Mouse (Mus musculus): ENCODE data around the gene Rbm38.
A peak's percentile ranks its signal among the peaks of the same experiment; 100 is the strongest.

Gene Rbm38

DNA sequence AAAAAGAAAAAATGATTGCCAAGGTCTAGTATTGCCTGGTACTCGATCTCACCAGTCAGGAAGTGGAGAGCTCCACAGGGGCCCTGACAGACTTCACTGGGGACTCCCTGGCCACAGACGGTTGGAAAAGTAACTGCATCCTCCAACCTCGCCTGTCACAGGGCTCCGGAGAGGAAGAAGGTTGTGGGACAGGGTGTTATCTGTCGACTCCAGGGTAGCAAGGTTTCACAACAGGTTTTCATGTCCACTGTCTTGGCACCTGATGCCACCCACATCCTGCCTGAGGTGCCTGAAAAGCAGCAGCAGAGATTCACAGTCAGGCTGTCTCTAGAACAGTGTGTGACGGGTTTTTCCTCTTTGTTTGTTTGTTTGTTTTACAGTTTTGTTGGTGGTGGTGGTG, 2.4 kb upstream of the Rbm38 start:
- DNase-seq, result no peak

DNA sequence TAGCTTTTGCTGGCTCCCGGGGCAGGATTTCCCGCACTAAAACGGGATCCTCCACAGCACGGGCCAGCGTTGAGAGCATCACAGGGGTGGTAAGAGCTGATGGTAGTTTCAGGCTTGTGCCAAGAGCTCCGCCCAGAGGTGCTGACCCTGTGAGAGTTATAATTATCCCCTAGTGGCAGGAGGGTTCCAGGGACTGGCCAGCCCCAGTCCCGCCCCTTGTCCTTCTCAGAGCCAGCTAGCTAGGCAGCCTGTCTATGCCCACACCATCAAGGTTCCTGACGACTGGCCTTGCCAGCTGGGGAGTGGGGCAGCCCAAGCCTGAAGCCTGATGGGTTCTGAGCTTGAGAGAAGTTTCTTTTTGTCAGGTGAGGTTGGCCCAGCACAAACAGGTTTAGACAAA, 1.7 kb upstream of the Rbm38 start:
- peak in 1 of 2 experiments; percentile 42 for DNase-seq

DNA sequence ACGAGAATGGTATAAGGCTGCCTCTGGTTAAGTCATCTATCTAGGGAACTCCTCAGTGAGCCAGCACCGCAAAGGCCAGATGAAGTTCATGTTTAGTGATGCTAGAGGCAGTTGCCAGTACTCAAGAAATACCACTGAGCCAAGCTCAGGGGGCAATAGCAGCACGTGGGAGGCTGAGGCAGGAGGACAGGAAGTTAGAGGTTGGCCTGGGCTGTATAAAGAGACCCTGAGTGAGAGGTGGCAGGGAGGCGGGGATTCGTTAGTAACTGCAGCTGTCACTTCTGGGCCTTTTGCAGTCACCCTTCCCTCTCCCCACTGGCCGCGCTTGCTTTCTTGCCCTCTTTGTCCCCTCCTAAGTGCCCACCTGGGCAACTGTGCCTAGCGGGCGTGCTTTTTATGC, 976 bp upstream of the Rbm38 start:
- DNase-seq, result no peak

DNA sequence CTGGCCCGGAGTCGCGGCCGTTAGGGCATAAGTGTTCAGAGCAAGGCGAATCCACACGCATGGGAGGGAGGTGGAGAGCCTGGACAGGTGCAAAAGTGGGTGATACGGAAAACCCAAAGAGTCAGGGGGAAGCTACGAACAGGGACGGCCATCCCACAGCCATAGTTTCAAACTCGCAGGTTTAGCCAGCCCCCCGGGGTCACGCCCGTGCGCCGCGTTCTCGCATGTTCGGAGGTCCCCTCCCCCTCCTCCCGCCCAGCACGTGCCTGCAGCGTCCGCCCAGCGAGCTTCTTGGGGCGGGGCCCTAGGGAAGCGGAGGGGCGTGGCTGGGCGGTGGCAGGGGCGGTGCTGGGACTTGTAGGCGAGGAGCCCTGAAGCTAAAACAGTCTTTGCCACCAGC, 508 bp upstream of the Rbm38 start:
- peak; percentile 89 to 93 for DNase-seq

DNA sequence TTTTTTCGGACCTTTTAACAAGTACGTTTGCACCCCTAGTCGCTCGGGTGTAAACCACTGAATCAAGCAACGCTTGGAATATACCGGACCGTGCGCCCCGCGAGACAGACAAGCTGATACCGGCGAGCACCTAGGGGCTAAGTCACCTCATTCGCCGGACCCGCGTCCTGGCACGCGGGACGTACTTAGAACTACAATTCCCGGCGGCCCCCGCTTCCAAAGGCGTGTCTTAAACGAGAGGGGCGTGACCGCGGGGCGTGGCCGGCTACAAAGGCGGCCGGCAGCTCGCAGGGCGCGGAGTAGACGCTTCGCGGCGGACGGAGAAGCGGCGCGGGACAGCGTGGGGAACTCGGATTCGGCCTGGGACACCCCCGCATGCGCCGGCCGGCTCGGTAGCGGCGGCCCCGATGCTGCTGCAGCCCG, 1.3 kb downstream of the Rbm38 start:
- peak; percentile 90 to 94 for DNase-seq

DNA sequence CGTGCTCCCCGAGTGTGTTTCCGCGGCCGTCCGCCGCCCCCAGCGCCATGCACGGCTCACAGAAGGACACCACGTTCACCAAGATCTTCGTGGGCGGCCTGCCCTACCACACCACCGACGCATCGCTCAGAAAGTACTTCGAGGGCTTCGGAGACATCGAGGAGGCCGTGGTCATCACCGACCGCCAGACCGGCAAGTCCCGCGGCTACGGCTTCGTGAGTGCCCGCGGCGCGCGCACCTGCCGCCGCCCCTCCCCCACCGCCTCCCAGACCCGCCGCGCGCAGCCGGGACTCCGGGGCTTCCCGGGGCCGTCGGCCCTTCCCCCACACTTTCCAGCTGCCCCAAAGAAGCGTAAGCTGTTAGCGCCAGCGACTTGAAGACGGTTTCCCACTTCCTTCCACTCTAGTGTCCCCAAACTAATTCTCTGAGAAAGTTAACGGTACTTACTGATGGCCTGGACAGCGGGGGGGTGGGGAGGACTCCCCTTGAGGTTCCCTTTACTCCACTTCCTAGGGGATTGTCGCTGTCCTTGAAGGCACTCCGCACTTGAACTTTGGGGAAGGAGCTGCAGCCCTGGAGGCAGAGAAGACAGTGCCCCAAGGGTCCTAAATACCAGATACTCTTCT, 1.9 kb downstream of the Rbm38 start:
- no peak for DNase-seq

DNA sequence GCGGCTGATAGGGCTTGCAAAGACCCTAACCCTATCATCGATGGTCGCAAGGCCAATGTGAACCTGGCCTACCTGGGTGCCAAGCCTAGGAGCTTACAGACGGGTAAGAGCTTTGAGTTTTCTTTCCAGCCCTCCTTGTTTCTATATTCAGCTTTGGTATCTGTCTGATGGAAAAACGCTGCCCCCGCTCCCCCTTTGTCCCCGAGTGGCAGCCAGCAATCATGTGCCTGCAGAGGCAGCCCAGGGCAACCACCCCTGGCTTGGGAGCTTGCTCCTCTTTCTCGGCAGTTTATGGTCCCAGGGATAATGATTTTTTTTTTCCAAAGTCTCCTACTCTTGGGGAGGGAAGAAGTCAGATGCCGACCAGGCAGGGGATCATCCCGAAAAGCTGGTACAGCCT, 2.5 kb downstream of the Rbm38 start:
- no peak for DNase-seq

DNA sequence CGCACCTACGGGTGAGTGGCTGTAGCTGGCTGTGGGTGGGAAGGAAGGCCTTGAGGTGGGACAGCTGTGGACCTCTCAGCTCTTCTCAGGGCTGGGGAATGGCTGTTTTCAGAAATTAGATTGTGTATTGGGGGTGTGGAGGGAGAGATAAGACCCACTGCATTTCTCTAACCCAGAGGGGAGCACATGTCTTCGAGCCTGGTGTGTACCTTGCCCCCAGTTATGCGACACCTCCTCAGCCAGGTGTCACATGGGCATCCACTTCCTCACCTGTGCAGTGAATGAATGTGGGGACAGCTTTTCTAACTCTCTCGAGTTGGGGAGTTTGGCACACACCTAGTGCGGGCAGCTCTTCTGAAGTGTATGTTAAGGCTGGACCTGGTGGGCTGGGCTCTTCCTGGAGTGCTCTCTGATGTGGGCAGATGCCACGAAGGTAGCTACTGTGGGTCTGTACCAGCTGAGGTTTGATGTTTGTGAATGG, 3.1 kb downstream of the Rbm38 start:
- DNase-seq, result no peak

DNA sequence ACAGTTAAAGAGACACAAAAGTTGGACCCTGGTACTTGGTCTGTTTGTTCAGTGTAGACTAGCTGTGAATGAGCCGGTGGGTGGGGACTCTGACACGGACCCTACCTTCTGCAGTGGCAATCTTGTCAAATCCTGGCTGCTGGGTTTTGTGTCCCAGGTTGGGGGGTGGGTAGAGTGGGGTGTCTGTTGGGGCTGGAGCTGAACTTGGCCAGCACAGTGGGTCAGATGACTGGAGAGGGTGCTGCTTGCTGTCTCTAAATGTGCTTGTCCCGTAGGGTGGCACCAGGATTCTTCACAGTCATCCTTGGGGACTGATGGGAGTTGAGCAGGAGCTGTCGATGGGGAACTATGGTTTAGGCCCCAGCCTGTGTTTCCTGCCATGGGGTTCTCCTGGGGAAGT, 3.7 kb downstream of the Rbm38 start:
- no peak for DNase-seq

DNA sequence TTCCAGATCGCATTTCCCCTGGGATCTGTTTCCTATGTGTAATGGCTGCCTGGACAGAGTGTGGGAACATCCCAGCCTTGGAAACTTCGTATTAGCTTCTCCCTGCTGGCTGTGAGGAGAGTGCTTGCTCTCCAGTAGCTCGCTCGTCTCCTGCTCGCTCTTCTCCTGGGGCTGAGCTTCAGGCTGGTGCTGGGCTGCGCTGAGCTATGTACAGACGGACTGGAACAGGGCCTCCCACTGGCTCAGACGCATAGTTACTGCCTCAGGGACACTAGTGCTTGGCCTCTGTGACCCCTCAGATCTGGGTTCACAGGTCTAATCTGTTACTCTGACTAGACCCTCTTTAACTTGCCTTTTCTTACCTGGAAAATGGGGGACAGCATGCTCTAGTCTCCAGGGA, 4.1 kb downstream of the Rbm38 start:
- DNase-seq, result no peak

DNA sequence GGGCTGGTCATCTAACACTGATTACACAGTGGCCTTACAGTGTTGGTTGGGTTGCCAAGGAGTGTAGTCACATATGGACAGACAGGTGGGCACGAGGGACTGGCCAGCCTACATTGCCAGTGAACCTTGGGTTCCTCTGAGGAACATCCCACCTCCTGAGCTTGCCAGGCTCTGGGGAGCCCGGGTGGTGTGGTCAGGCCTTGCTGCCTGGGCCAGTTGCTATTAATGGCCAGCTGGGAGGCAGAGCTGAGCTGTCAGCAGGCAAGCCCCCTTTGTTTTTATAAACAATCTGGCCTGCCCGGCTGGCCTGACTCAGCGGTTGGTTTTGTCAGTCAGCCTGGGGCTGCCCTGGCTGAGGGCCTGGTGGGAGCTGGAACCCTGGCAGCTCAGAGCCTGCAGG, 4.6 kb downstream of the Rbm38 start:
- DNase-seq, result no peak

DNA sequence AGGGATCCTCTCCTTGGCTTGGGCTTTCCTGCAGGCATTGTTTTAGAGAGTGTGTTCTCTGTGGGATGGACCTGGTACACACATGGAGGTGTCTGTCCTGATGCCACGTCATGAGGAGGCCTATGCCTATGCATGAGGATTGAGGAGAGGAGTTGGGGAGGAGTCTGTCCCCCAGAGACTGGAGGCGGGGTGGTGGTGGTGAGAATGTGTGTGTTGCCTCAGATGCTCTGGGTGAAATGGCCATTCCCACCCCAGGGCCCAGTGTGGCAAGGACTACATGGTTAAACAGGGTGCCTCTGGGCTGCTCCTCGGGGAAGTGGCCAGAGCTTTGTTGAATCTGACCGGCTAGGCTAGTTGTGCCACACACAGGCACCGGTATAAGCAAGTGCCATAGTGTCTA, 6.0 kb downstream of the Rbm38 start:
- DNase-seq, result no peak

DNA sequence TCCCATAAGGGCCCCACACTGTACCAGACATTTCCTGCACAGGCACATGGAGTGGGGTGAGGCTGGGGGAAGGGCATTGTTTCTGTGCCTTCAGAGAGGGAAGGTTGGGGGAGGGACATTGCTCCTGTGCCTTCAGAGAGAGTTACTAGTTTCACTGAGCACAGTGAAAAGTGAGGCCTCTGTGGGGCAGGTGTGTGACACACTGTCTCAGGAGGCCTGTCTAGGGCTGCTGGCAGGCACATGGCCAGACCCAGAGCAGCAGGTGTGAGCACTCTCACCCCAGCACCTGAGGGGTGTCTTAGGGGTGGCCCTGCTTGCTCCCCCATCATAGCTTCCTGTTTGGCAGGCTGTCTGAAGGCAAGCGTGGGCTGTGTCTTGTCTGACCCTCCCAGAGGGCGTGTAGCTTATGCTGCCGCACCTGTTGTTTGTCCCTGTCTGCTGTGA, 6.4 kb downstream of the Rbm38 start:
- no peak for DNase-seq

DNA sequence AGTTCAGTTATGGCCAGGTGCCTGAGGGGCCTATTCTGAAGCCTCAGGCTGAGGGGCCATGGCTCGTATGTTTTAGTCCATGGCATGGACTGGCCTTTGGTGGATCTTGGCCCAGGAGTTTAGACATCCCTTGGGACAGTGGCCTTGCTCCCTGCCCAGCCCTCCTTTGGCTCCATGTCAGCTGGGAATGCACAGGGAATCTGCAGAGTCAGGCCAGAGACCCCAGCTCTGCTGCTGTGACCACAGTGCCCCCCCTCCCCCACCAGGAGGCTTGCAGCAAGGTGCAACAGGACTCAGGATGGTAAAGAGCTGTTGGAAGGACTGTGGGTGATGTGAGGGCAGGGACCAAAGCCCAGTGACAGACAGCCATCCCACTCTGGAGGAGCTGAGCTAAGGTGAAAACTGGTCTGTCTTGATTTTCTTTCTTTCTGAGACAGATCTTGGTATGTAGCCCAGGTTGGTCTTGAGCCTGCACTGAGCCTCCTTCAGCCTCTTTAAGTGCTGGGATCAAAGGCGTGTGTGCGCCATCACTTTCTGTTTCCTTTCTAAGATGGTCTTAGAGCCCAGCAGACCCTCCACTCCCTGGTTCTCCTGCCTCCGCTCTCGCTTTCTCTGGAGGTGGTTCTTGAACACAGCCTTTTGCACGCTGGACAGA, 7.0 kb downstream of the Rbm38 start:
- no peak for DNase-seq

DNA sequence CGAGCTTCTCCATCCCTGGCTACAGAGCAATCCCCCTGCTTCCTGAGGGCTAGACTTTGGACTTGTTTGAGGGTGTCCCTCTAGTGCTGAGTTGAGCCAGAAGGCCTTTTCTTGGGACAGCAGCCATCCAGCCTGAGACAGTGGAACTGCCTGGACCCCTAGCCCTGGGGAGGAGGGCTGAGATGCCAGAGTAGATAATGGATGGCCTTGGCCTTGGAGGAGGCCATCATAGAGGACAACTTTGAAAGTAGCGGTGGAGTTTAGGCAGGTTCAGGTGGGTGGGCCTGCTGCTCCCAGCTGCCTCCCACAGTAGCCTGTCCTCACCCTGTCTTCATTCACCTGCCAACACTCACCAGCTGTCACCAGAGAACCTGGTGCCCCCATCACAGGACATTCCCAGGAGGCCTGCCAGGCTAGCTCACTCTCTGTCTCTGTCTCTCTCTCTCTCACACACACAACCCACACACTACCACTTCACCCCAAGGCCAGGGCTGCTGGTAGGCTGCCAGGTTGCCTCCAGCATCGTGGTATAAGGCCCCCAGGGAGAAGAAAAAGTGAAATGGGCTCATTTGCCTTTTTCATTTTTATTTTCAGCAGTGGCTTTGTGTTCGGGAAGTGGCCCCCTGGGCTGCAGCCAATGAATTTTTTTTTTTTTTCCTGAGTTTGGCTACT, 7.7 kb downstream of the Rbm38 start:
- no peak for DNase-seq

DNA sequence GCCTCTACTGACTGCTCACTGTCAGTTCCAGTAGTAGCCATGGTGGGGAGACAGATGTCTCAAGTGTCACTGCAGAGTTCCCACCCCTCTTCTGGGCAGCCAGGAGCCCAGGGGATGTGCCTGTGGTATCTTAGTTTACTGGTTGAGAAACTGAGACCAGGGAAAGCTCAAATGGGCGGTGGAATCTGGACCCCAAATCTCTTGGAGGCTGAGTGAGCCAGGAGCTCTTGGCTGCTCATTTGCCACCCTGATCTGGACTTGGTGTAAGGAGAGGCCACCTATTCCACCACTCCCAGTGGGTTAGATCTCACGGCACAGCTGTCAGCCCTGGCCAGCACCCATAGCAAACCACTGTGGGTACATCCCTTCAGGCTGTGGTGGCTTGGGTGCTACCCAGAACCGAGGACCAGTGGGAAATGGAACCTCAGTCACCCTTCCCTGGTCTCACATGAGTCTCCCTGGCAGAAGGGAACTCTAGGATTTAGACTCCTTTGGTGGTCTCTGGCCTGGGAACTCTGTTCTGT, 8.3 kb downstream of the Rbm38 start:
- DNase-seq, result no peak

DNA sequence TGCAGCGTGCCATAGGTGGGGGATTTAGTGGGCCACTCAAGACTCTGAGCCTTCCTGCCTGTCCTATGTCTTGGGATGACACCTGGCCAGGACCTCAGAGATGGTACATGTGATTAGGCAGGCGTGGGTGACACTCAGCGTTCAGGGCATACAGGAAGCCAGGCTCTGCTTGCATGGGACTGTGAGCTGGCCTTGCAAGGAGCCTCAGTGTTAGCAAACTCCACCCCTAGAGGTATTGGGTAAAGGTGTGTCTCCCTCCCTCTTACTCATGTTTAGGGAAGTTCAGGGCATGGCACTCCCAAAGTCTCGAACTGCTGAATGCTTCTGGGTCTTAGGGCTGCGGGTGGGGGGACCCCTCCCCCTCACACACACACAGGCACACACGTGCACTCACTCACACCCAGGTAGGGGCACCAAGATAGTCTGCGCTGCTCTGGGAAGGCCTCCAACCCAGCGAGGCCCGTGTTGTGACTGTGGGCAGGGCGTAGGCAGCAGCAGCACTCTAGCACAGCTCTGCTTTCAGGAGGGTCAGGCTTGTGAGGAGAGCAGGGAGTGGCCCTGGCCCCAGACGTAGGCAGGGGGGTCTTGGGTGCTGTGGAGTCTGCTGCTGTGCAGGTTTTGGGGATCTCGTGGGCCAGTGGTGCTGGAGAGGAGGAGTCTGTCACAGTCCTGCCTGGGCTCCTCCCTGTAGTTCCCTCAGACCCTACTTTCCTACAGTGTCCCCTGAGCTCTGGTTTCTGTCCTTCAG, 10.5 kb downstream of the Rbm38 start:
- DNase-seq, result no peak

DNA sequence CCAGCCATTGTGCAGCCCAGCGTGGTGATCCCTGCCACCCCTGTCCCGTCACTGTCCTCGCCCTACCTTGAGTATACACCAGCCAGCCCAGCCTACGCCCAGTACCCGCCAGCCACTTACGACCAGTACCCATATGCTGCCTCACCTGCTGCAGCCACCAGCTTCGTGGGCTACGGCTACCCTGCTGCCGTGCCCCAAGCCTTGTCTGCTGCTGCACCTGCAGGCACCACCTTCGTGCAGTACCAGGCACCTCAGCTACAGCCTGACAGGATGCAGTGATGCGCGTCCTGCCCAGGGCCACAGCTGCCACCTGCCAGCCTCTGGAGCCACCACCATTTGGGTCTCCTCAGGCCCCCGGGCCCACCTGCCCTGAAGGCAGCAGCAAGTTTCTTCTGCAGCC, 13.2 kb downstream of the Rbm38 start:
- no peak for DNase-seq

DNA sequence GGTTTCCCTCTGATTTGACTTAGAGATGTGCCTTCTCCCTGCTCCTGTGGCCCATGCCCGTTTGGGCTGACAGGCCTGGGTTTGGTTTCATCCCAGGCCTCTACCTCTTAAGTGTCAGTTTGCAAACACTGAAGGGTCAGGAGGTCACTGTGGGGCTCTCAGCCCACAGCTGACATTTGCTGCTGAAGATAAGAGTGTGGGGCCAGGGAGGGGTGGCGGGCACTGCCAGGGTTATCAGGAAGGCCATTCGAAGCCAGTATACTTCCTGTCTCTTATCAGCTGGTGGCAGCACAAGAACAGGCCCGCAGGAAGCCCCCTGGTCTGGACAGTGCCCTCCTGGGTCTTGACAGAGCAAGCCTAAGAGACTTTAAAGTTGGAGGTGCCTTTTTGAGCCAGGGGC, 14.7 kb downstream of the Rbm38 start:
- no peak for DNase-seq

DNA sequence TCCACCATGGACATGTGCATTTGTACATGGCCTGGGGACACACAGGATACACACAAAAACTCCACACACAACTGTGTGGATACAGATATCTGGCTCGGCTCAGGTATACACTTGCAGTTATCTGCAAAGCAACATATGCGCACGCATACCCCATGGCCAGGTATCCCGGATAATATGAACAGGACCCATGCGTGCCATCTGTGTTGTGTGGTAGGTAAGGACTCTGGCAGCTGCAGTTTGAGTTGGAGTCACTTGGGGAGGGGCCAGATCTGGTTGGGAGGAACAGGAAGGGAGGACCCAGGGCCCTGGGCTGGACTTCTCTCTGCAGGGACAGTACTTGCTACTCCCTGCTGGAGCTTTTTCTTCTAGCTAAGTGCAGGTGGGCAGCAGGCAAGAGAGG, 15.4 kb downstream of the Rbm38 start:
- DNase-seq, result no peak

DNA sequence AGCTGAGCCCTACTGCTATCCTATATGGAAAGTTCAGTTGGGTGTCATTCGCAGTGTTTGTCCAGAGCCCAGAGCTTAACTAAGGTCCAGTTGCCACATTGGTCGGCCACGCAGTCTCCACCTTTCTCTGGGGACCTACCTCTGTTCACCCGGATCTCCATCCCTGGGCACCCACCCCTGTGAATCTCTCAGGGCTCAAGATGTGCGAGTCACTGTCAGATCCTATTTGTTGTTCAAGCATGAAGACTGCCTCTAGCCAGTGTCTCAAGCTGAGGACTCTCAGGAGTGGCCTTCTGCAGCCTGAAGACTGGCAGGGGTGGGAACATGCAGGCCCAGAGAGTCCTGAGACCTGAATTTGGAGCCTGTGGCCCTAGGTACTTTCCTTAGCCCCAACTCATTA, 15.8 kb downstream of the Rbm38 start:
- DNase-seq, result no peak

DNA sequence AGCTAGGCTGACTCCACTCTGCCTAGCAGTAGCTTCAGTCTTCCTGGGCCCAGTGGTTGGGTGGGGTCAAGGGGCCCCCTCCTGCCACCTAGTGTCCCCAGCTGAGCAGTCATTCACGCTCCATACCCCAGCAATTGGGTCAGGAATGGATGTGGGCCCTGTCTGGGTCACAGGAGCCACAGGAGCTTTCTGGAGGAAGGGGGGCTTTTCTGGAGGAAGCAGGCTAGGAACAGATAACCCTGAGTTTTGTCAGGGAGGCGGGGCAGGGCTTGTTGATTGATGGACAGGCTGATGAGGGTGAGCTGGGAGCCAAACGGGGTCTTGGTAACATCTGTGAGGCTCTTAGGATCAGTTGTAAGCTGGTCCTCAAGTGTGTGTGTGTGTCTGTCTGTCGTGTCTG, 16.3 kb downstream of the Rbm38 start:
- DNase-seq, result no peak

DNA sequence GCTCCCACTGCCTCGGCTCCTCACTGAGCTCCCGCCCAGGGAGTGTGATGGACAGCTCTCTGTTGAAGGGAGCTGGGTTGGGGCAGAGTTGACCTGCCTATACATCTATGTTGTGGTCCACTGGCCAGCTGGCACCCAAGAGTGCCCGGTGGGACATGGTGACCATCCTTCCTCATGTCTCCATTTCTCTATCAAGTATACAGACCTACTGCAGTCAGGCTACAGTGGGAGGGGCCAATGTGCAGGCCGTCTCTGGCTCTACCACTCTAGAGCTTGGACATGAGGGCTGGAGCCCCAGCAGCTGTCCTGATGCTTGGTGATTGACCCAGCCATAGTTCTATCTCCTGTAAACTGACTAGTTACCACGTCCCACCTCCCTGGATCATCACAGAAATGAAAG, 17.0 kb downstream of the Rbm38 start:
- no peak for DNase-seq
